Mouse (Mus musculus) thymus, adult 2 months (tissue): Measurements from ENCODE around the gene Atp2c2.

Source experiments
- CTCF ChIP-seq: fragments of 200-500 bp; IDR thresholded peaks from 2 replicates; pipeline ENCODE4 v1.5.1; 2012; ENCODE audit warnings: mild to moderate bottlenecking, control low read depth, low read length, moderate library complexity, borderline replicate concordance; ENCODE audit not compliant: control insufficient read depth, poor library complexity, insufficient read depth; ENCODE audit errors: extremely low read depth
- POLR2A ChIP-seq: fragments of 200-500 bp; IDR thresholded peaks from 2 replicates; pipeline ENCODE4 v1.6.1; 2012; ENCODE audit warnings: mild to moderate bottlenecking, low read length, control low read depth, moderate library complexity; ENCODE audit not compliant: control insufficient read depth, poor library complexity, insufficient read depth; ENCODE audit errors: extremely low read depth

GRCm38 (mm10) chr8:119798170-119798964 lies 98.6 kb downstream of the Atp2c2 start:
- TF ChIP-seq CTCF (no peak), POLR2A (peak; percentile 42; the same call in 1 of the 2 replicates)
